Mouse (Mus musculus): ENCODE measurements around the gene Galr2.

GRCm38 (mm10) chr11:116241744-116242235 lies 38.9 kb upstream of the Galr2 start:
- TF ChIP-seq TAL1 (conservative IDR thresholded peaks at IDR 0.05; ENCODE audit: low read depth, low read length) (no peak), CTCF (IDR thresholded peaks at IDR 0.05; ENCODE audit: low read depth, low read length) (no peak)

Data from G1E (cell line).